Mouse (Mus musculus) bone marrow macrophage, adult 2 months (primary cell): ENCODE data around the gene Gm28635. TPM values are rescaled to one million over a fixed set of nuclear protein-coding genes. Genes with fewer than 3 reads are reported as not detected.

Experiments
- H3K27ac ChIP-seq: 2 replicates; pipeline ENCODE4 v1.5.1; 2012; ENCODE audit warnings: low read depth, low read length; ENCODE audit not compliant: insufficient read depth
- H3K4me1 ChIP-seq: 2 replicates; pipeline ENCODE4 v1.6.1; 2012; ENCODE audit warnings: low read length; ENCODE audit not compliant: control insufficient read depth, insufficient read depth
- H3K4me3 ChIP-seq: 2 replicates; pipeline ENCODE4 v1.5.1; 2012; ENCODE audit warnings: mild to moderate bottlenecking, low read length, moderate library complexity; ENCODE audit not compliant: insufficient read depth
- CTCF ChIP-seq: IDR thresholded peaks from 2 replicates; pipeline ENCODE4 v1.5.1; 2012; ENCODE audit warnings: low read depth, mild to moderate bottlenecking, low read length, moderate library complexity
- POLR2A ChIP-seq: IDR thresholded peaks from 2 replicates; pipeline ENCODE4 v1.6.1; 2012; ENCODE audit warnings: mild to moderate bottlenecking, low read depth, low read length, borderline replicate concordance
- polyA plus RNA-seq: library from polyadenylated mRNA; stranded (reverse); fragments of >200 nt; gene quantifications from 2 replicates; pipeline ENCODE4 v1.2.4, GENCODE M21; 2012; ENCODE audit not compliant: missing spikeins, insufficient read depth, insufficient read length

Gene Gm28635
- polyA plus RNA-seq: not detected in 2 replicates

DNA sequence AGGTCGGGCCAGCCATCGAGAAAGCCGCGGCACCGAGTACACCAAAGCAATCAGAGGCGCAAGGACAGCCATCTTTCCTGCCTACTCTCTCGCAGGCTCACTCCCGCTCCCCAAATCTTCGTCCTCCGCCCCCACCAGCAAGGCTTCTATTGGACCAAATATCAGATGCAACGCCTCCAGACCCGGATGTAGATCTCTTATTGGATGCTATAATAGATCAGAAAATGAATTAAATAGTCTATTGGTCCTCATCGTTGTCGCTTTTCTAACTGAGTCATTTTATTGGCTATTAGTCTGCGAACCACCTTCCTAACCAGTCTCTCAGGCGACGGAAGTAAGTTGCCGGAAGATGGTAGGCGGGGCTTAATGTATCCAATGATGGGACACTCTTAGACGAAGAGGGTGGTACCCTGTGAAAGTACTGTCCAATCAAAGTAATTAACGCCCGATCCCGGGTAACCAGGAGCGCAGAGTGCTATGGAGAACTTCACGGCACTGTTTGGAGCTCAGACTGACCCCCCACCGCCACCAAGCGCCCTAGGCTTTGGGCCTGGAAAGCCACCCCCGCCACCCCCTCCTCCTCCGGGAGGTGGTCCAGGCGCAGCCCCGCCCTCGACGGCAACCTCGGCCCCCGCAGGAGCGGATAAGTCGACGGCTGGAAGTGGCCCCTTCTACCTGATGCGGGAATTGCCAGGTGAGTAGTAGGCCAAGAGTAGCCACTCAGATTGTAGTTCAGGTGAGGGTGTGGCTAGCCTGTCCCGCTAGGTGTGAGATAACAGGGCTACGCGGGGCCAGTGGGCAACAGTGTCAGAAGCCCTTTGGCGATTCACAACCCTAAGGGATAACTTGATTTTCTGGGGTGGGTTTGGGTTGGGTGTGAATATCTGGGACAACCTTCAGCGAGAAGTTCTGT lies at the start of gene Gm28635, which contains the start of gene Med19:
Gm28635 (minus strand) TSS at position 74 of the 913 bp plus-strand sequence.
Med19 (plus strand) TSS at position 435 of the 913 bp plus-strand sequence.
- TF ChIP-seq POLR2A: no peak
- no peak for TF ChIP-seq CTCF
- Histone ChIP-seq H3K4me1 (peaks cover 6% of the 10 kb centered on the region), H3K4me3 (peak within 1 kb of the TSS; percentile 98), H3K27ac (peak within 1 kb of the TSS; percentile 36)

GRCm38 (mm10) chr2:84727172-84727858 lies 49.5 kb upstream of the Gm28635 start, which contains the start of gene Clp1:
Gene Clp1 (minus strand): TSS chr2:84727350.
- TF ChIP-seq POLR2A: no peak; the same call in 1 of the 2 replicates
- no peak for TF ChIP-seq CTCF
- Histone ChIP-seq H3K4me3 (peak within 1 kb of the TSS; percentile 68), H3K4me1 (peaks cover 9% of the 10 kb centered on the region), H3K27ac (peak within 1 kb of the TSS; percentile 89)

DNA sequence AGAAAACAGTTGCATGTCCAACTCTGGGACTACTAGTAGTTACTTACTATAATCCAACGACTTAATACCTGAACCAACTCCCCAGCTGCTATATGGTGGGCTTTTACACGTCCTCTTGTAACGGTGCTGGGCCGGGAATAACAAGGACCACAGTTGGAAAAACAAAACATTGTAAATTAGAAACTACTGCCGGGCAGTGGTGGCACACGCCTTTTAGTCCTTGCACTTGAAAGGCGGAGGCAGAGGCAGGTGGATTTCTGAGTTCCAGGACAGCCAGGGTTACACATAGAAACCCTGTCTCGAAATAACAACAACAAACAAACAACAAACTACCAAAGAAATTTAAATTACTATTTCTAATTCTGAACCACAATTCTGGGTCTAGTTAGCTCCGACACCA lies 48.9 kb upstream of the Gm28635 start:
- no peak overlapping the region; the same call in 1 of the 2 replicates for H3K27ac ChIP-seq
- no peak for TF ChIP-seq POLR2A
- peak overlapping the region; percentile 68 for H3K4me3 ChIP-seq
- H3K4me1 ChIP-seq: peaks cover 9% of the 10 kb centered on the region

DNA sequence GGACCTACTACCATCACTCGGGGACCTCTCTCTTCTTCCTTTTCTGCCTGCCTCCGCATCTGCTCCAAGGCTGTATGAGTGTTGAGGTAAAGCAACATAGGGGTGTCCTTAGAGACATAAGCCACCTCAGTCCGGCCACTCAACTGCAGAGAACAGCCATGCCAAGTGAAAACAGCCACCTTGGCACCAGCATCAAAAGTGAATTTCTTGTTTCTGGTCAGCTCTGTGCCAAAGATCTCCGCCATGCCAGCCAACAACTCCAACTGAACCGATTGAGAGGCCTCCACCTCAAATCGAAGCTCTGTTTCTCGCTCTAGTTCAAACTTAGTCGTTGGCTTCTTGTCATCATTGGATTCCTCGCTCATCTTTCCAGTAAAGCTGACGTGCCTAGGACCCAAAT lies 47.9 kb upstream of the Gm28635 start:
- Histone ChIP-seq H3K4me3 (peak overlapping the region; percentile 68), H3K4me1 (peaks cover 9% of the 10 kb centered on the region), H3K27ac (no peak overlapping the region)
- no peak for TF ChIP-seq CTCF

DNA sequence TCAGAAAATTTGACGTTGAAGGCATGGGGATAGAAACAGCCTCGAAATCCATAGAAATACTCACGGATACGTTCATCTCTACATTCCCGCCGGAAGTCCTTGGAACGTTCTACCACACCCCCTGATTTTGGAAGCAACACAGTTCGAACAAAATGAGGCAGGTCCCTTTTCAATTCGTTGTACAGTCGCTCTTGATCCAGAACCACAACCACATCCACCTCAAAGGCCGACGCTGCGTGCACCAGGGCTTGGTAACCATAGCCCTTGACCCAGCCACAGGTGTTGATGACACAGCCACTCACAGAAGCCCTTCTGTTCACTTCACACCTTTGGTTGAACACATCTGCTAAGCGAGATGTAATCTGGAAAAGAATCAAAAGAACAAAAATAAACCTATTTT lies 46.0 kb upstream of the Gm28635 start:
- Histone ChIP-seq H3K4me1 (peaks cover 9% of the 10 kb centered on the region), H3K27ac (no peak overlapping the region), H3K4me3 (no peak overlapping the region)
- TF ChIP-seq POLR2A (no peak), CTCF (no peak)

DNA sequence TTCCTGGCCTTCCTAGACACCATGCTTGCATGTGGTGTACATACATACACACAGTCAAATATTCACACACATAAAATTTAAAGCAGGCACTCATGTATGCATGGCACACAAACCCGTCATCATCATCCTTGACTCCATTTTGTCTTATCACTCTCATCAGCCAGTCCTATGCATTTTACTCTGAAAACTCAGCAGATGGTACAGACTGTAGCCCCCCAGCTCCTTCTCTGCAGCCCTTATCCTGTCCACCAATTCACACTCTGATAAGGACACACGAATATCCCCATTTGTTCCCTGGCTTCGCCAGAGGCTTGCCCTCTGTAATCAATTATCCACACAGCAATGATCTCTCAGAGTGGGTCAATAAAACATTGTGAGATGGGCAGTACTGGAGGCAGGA lies 43.3 kb upstream of the Gm28635 start:
- TF ChIP-seq POLR2A (no peak), CTCF (no peak)
- Histone ChIP-seq H3K27ac (no peak overlapping the region), H3K4me1 (peaks cover 14% of the 10 kb centered on the region), H3K4me3 (no peak overlapping the region)

GRCm38 (mm10) chr2:84720718-84721117 lies 42.9 kb upstream of the Gm28635 start:
- no peak overlapping the region for H3K4me3 ChIP-seq
- H3K27ac ChIP-seq: no peak overlapping the region
- TF ChIP-seq CTCF (no peak), POLR2A (no peak)
- H3K4me1 ChIP-seq: peaks cover 10% of the 10 kb centered on the region

DNA sequence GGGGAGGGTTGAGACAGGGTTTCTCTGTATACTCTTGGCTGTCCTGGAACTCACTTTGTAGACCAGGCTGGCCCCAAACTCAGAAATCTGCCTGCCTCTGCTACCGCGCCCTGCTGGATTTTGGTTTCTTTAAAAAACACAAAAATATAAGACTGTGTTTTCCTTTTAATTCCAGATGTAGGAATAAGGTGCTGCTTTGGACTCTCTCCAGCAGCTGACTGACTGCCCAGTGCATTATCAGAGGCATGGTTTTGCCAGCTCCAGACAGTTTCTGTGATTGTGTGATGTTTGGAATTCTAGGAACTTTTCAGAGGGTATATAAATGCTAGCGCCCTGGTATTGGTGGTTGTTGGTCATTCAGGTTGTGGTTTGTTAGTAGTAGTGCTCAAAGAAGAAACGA lies 39.5 kb upstream of the Gm28635 start:
- H3K27ac ChIP-seq: no peak overlapping the region

DNA sequence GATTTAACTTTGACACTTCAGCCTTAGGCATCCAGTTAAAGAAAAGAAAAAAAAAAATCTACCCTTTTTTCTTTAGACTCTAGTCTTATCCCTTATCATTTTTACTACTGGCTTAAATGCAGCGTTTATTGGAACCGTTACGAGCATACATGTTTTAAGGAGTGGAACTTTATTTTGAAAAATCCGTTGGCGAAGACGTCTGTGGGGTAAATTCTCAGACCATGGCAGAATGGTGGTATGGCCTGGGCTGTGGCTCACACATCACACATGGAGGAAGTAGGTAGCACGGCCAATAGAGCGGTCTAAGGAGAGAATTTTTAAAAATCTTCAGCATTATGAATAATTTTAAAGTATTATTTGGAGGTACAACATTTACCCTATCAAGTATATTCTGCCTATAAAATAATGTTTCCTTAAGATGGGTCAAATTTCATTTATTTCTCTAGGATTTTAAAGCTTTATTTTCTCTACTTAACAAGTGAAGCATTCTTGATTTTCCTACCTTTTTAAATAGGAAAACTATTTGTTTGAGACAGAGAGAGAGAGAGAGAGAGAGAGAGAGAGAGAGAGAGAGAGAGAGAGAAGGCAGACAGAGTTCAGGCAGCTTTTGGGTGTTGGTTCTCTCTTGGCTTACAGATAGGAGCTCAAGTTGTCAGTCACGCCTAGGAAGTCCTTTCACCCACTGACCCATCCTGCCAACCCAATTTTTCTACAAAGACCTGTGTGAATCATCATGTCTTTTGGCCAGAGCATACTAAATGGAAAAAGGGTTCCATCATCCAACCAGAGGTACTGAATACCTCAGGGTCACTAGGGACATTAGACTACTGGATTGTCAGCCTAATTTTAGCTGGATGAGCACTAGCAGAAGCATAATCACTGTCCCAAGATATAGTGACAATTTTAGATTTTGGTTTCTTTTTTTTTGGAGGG lies 38.8 kb upstream of the Gm28635 start:
- H3K4me3 ChIP-seq: peak overlapping the region; percentile 84
- H3K27ac ChIP-seq: peak overlapping the region; percentile 66
- TF ChIP-seq POLR2A (no peak), CTCF (no peak)
- H3K4me1 ChIP-seq: peaks cover 8% of the 10 kb centered on the region

More for the DNA sequence above, 39.5 kb upstream of the Gm28635 start:
- Histone ChIP-seq H3K4me1 (peaks cover 8% of the 10 kb centered on the region), H3K4me3 (no peak overlapping the region)
- TF ChIP-seq POLR2A (no peak), CTCF (no peak)
